In the genomic region with DNA sequence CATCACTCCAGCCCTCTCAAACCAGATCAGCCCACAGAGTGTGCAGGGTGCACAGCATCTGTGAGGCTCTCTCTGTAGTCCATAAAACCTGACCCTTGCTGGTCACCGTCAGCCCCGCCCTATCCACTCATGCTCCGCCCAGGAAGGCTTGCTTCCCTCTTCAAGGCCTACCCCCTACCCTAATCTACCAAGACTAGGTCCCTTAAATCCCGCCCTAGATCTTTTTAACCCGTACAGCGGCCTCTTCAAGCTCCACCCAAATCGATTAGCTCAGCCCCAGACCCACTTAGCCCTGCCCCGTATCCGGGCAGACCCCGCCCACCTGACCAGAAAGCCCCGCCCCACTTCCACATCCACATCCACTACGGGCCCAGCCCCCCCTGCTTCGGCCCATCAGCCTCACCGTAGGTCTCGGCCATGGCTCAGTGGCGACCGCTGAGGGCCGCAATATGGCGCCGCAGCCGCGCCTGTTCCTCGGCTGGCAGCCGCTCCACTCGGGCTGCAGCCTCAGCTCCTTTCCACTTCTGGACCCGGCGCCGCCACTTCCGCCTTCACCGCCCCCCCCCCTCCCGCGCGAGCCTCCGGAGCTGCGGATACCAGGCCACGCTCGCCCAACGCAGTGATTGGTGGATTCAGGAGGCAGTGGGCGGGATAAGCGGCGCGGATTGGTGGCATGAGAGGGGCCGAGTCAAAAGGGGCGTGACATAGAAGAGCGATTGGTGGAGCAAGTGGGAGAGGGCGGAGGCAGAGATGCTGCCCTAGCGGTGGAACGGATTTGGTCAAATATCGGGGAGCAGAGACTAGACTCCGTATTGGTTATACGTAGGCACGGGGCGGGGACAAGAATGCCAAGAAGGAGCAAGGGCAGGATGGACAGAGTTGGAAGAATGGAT, we compare ENCODE assay signal across 8 mouse cellular contexts. TPM values are rescaled to one million over a fixed set of nuclear protein-coding genes. Genes with fewer than 3 reads are reported as not detected.
DNase-seq lines count a peak whose midpoint lies in the region; ATAC-seq lines count a peak whose summit lies in the region.

A gene (minus strand): TSS at position 573 of the 893 bp plus-strand sequence.

- under 1% methylated on average over 46 of the region's 53 CpGs for WGBS in hindbrain, embryonic 16.5 days
- under 1% methylated on average over 46 of the region's 53 CpGs for WGBS in macrophage (ENCODE audit: missing documents)

- H3K79me2 ChIP-seq in macrophage (ENCODE audit: inconsistent target) = peaks cover 23% of the 10 kb centered on the region; the same call in 1 of the 2 replicates

- ATAC-seq in hindbrain, embryonic 16.5 days = peak; percentile 98

- H3K4me1 ChIP-seq in hindbrain, embryonic 16.5 days (ENCODE audit: control insufficient read depth, insufficient read depth, low read depth, low read length) = peaks cover 9% of the 10 kb centered on the region

- peaks cover 7% of the 10 kb centered on the region; the same call in 1 of the 2 replicates for H3K36me3 ChIP-seq in hindbrain, embryonic 16.5 days (ENCODE audit: control insufficient read depth, insufficient read depth, low read length)
- peaks cover 14% of the 10 kb centered on the region for H3K36me3 ChIP-seq in macrophage (ENCODE audit: inconsistent target)

- DNase-seq in WW6 (ENCODE audit: low read depth, low spot score) = peak; percentile 98
- DNase-seq in cerebellum, postnatal 4 days (ENCODE audit: low spot score in 2 of 2) = peak; percentile 99
- peak; percentile 100 for DNase-seq in gastrocnemius, adult 18-20 months (ENCODE audit: low spot score)
- DNase-seq in left cerebral cortex, adult 18-20 months (ENCODE audit: low spot score in 2 of 2) = peak; percentile 98 to 99
- peak; percentile 100 for DNase-seq in right cerebral cortex, adult 18-20 months
- DNase-seq in urinary bladder, postnatal 10 days (ENCODE audit: low spot score) = peak; percentile 96

- peak within 1 kb of the TSS; percentile 79 for H3K9ac ChIP-seq in hindbrain, embryonic 16.5 days (ENCODE audit: low read depth, low read length)

- peak within 1 kb of the TSS; percentile 77 for H3K4me3 ChIP-seq in hindbrain, embryonic 16.5 days (ENCODE audit: low read length)
- H3K4me3 ChIP-seq in macrophage (ENCODE audit: inconsistent target) = peak within 1 kb of the TSS; percentile 59

- H3K9me3 ChIP-seq in hindbrain, embryonic 16.5 days (ENCODE audit: control insufficient read depth, low read length) = no peaks in the 10 kb centered on the region

- no peaks in the 10 kb centered on the region for H3K27me3 ChIP-seq in hindbrain, embryonic 16.5 days (replicated peaks; ENCODE audit: control insufficient read depth, insufficient read depth, low read length)

- peak within 1 kb of the TSS; percentile 95 for H3K27ac ChIP-seq in hindbrain, embryonic 16.5 days (ENCODE audit: low read depth, low read length)
- H3K27ac ChIP-seq in macrophage = peak within 1 kb of the TSS; percentile 55

- peak within 1 kb of the TSS; percentile 56 for H3K4me2 ChIP-seq in hindbrain, embryonic 16.5 days (ENCODE audit: low read length)

RNA-seq across cellular contexts. Expression of the gene that starts here (rescaled TPM):
- 1 to 10 TPM; 6.0 to 6.1 TPM for total RNA-seq in gastrocnemius, adult 18-20 months (2021)
- polyA plus RNA-seq in hindbrain, embryonic 16.5 days (2015; fragmentation: Nextera tagmentation; extraction: Ambion mirVana) = 112 and 118 TPM in 2 replicates
- total RNA-seq in left cerebral cortex, adult 18-20 months (2021) = 10 to 100 TPM; 93.0 to 99.8 TPM
- 100 to 1,000 TPM in 15 of 26 experiments, 10 to 100 TPM in 11; 40.9 to 169 (median 114) TPM for total RNA-seq in macrophage (2018; cell fraction: chromatin; rRNA removed)
- total RNA-seq in macrophage (2018; cell fraction: cytosol; rRNA removed) = 10 to 100 TPM; 60.1 to 99.9 (median 75.7) TPM
- 100 to 1,000 TPM in 5 of 26 experiments, 10 to 100 TPM in 21; 45.4 to 127 (median 86.9) TPM for total RNA-seq in macrophage (2018; cell fraction: nucleus; rRNA removed)
- polyA plus RNA-seq in macrophage (2018) = 38.2 to 73.8 TPM (median 68.8 TPM) in 3 replicates

Comparison
In these comparisons a context has a peak if more than half of its experiments do, and no peak if none do; other contexts are left out.
1. Peak in every context shown above with its lines: DNase-seq, ATAC-seq, H3K4me3 ChIP-seq and H3K27ac ChIP-seq.
2. RNA of the gene that starts here (total RNA-seq): 93.0 to 99.8 TPM in left cerebral cortex, adult 18-20 months; 6.0 to 6.1 TPM in gastrocnemius, adult 18-20 months; every median in the first group is over 10 times any median in the second.